Mouse (Mus musculus): ENCODE results near the gene Zfp260.
"Not testable (repeated sequence)": the region's sequence is repeated elsewhere in the genome, so short reads cannot be mapped to it uniquely, and the experiment has no call there.

The Zfp260 gene

GRCm38 (mm10) chr7:30094646-30095429 is at the start of gene Zfp260:
Gene Zfp260, plus strand, starts transcription at chr7:30094777.
- DNase-seq = peak; percentile 93

DNA sequence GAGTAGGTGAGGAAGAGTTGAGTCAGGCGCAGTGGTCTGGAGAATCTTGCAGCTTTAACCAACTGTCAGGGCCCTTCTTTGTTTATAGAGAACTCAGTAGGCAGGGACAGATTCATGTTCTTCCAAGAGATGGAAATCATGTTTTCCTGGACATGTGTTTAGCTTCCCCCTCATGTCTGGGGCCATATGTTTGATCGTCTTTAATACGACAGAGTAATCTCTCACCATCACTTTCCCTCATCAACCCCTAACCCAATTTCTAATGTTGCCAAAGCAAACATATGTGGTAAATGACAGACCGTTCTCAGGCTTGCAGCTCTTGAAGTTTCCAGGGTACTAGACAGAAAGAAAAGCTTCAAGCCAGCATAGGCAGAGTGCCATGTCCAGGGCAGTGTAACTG is 46.5 kb upstream of the Zfp260 start:
- DNase-seq = no peak

GRCm38 (mm10) chr7:30050882-30051548 is 43.6 kb upstream of the Zfp260 start, which contains the start of gene Zfp14:
Gene Zfp14, minus strand, starts transcription at chr7:30051380.
- DNase-seq = peak; percentile 89

- no peak for DNase-seq
Observed at GRCm38 (mm10) chr7:30053591-30053990, 41.0 kb upstream of the Zfp260 start.

- DNase-seq = no peak
Observed at GRCm38 (mm10) chr7:30060341-30060740, 34.2 kb upstream of the Zfp260 start.

DNA sequence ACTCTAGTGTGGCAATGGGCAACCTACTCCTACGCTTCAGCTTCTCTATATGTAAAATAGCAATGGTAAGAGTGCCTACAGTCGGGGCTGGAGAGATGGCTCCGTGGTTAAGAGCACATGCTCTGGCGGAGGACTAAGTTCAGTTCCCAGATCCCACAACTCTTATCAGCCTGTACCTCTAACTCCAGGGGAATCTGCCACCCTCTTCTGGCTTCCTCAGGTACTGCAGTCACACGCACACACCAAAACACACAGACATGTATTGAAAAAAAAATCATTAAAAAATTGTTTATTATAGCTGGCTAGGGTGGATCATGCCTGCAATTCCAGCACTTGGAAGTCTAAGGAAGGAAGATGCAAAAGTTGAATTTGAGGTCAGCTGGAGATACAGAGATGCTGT is 32.1 kb upstream of the Zfp260 start:
- peak; percentile 16 for DNase-seq

- no peak for DNase-seq
Observed at GRCm38 (mm10) chr7:30064622-30065021, 30.0 kb upstream of the Zfp260 start.

DNA sequence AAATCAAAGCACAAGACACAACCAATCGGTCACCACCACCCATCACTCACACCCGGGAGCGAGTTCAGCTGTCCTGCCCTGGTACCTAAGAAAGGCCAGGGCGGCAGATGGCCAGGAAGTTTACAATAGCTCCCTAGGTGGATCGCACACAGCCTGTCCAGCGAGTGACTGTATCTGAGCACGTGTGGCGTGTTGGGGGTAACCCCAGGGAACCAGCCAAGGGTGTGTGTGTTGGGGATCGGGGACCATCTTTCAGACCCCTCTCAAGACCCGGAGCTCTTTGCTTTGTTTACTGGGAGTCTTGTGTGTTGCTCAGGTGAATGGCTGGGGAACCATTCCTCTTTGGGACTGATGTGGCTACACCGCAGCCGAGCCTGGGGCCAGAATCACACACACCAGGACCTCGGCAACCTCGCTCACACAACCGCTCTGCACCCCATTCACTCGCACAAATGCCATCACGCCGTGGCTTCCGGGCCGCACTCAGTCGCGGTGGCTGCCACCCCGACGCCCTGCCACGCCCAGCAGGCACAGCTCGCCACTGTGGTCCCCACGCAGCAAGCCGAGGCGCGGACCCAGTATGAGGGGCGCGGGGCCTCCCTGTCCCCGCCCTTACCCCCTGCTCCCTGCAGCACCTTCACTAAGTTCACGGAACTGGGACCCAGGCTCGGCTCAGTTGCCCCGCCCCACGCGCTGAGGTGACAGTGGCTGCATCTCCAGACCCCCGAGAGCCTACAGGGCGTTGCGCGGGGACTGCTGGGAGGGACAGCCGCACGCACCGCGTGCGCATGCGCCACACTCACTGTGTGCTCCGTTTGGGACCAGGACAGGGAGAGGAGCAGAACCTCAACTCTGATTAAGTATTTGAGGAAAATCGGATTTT is 22.2 kb upstream of the Zfp260 start, which contains the start of gene Zfp82:
Zfp82 (minus strand) TSS at position 755 of the 883 bp plus-strand sequence.
- DNase-seq = peak; percentile 73

DNA sequence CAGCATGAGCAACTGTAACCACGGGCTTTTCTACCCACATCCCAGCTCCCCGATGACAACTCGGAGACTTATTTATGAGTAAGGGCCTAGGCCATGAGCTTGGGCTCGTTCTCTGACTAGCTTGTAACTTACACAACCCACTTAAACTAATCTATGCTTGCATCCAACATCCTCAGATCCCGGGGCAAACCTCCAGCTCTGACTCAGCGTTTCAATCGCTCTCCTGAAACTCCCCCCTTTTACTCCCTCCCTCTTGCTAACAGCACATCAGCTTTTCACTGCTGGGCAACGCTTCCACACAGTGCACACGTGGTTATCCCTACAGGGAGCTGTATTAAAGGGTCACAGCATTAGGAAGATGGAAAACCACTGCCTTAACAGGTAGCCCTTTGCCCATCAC is 8.1 kb upstream of the Zfp260 start:
- no peak for DNase-seq

- DNase-seq = no peak
Observed at GRCm38 (mm10) chr7:30089405-30089804, 5.2 kb upstream of the Zfp260 start.

DNA sequence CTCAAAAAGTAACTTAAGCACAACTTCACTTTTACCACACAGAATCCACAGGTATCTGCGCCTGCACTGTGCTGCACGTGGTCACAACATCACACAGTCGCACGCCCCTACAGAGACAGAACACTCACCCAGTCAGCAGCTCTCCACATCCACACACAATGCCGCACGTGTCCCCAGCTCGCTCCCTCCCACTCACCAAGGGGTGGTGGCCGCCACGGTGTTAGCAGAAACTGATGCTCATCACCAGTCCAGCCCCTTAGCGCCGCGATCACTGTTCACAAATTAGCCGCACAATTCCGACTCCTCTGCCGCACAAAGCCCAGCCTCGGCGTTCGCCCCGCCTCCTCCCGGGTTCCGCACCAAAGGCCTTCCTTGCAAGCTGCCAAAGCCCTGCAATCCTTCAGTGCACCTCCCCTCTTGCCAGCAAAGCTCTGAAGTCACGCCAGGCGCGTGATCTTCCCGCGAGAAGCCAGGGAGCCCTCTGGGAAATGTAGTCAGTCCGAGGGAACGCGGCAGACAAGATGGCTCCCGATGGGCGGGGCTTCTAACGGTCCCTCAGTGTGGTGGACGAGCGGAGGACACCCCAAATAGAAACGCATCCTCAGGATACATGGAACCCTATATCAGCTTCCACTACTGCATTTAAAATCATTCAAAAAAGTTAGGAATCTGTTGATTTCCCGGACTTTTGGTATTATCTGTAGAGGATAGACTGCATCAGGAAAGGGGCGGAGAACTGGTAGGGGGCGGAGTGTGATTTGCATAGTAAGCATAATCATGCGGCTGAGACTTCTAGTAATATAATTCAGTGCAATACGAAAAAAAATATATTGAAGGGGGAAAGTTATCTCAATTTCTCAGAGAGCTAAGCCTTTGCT is 4.2 kb upstream of the Zfp260 start, which contains the start of the genes Gm26920 and Zfp566:
Gm26920 (minus strand) TSS at position 319 of the 878 bp plus-strand sequence.
Zfp566 (minus strand) TSS at position 436 of the 878 bp plus-strand sequence.
- peak; percentile 96 for DNase-seq

GRCm38 (mm10) chr7:30090970-30091585 is 3.5 kb upstream of the Zfp260 start:
- no peak for DNase-seq

DNA sequence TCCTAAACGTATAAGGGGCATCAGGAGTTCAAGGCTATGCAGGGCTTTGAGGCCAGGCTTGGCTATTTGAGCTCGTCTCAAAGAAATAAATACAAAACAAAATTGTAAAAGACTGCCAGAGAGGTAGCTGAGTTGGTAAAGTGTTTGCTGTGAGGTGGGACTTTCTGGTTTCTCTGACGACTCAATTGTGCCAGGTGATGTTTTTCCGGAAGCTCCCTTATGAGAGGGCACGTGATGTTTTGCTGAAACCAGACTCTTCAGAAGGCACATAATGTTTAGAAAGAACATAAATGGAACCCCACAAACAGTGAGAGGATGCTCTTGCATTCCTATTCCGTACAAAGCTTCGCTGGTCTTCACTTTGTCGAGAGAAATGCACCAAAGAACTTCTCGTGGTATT is 1.9 kb upstream of the Zfp260 start:
- DNase-seq = no peak

DNA sequence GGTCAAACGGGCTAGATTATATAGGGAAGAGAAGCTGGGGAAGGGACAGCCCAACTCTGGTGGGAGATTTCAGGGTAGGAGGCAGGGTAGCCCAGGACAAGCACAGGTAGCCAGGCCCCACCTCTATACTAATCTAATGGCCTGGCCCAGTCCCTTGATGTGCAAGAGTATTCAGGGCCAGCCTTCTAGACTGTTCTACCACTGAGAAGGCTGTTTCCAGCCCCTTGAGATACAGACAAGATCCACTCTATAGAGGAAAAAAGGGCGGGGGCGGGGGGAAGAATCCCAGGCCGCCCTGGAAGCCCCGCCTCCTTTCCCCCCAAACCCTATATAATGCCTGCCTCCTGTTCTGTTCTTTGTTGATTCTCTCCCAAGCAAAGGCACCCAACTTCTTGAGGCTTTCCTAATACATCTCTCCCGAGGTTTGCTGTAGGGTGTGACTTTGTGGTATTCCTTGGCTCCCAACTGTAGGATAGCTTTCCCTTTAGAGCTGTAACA is 610 bp upstream of the Zfp260 start:
- DNase-seq = no peak

- no peak for DNase-seq
Observed at GRCm38 (mm10) chr7:30095551-30096125, 1.1 kb downstream of the Zfp260 start.

DNA sequence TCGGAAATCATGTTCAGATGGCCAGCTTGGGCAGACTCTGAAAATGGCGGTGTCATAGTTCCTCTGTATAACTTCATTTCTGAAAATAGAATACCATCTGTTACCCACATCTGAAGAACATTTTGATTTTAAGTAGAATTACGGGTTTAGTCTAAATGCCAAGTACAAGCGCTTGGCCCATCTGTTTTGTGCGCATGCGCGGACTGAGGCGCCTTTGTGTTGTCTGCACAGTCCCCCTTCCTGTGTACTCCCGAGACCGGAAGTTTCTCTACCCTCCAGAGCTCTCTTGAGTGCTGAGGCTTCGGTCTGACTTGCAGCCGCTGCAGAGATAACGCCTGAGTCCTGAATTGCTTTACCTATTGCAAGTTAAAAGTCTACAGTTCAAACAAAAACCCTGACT is 4.7 kb downstream of the Zfp260 start:
- DNase-seq = no peak

DNA sequence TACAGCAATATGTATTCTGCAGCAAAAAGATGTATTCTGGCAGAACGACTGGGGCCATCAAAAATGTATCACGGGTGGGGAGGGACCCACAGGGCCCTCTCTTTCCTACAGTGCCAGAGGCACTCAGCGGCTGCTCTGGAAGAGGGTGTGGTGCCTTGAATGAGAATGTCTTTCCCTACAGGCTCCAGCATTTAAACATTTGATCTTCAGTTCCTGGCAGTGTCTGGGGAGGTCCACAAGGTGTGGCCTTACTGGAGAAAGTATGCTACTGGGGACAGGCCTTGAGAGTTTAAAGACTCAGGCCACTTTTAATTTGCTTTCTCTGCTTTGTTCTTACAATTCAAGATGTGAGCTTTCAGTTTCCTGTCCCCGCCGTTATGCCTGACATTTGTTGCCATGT is 21.5 kb downstream of the Zfp260 start:
- no peak for DNase-seq

DNA sequence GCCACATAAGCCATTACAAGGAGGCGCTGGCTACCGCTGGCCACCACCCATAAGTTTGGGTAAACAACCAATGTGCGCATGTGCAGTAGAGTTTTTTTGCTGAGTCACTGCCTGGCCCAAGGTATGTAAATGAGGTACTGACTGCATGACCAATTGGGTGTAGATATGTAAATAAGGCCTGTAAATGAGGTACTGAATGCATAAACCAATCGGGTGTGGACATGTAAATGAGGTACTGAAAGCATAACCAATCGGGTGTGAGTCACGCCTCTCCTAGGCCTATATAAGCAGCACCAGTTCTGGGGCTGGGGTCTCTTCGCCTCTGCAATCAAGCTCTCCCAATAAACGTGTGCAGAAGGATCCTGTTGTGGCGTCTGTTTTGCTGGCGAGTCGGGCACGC is 23.4 kb downstream of the Zfp260 start:
- not testable (repeated sequence) for DNase-seq

DNA sequence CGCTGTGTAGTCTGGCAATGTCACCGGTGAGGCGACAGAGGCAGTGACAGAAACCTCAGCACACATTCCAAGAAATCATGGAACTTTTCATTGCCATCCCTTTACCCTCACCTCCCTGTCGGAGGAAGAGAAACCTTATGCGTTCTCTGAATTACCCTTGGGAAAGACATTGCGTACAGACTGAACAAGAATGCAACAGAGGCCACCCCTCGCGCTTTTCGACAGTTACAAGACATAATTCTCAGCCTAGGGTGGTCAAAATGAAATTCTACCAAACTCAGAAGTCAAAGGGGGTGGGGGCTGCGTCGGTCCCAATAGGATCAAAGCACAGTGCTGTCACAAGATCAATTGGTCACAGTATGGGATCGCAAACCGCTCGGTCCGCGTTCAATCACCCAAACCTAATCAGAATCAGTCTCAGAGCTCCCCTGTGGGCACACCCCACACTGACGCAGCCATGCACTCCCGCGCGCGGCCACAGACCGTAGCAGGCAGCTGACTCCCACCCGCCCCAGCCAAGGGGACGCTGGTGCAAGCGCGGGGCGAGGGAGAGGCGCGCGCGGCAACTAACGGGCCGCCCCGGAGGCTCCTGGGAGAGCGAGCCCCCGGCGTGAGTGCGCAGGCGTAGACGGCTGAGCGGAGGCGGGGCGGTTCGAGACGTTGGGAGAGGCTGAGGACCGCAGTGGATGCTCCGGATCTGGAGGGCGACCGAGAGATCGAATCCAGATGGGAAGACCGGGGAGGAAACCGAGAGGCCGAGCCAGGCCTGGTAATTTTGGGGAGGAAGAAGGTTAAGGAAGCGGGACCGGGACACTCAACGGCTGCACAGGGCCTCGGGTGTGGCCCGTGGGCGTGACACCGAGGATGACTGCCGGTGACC is 27.0 kb downstream of the Zfp260 start, which contains the start of gene Zfp382:
Zfp382 (plus strand) TSS at position 635 of the 880 bp plus-strand sequence.
- DNase-seq = peak; percentile 87

- no peak for DNase-seq
Observed at GRCm38 (mm10) chr7:30122188-30122530, 27.6 kb downstream of the Zfp260 start.
